21 mouse cellular contexts compared by ENCODE assay signal in genomic region chr6:114959012-114959398, GRCm38 (mm10). TPM values are rescaled to one million over a fixed set of nuclear protein-coding genes. Genes with fewer than 3 reads are reported as not detected.
DNase-seq lines count a peak whose midpoint lies in the region; ATAC-seq and TF ChIP-seq lines count a peak whose summit lies in the region.
"Had no signal": no experiment of that assay in that cellular context is flagged by ENCODE, and none has a peak within 500 bp of the region (broad histone marks: within the 10 kb centered on the region; RNA-seq: fewer than 3 reads in every experiment).

No protein-coding gene starts in this region.

- H3K4me1 ChIP-seq in kidney, postnatal 0 days (replicated peaks; ENCODE audit: insufficient read depth, low read length): 0 out of 2 replicates have a peak, but pooled peaks cover 6% of the 10 kb centered on the region
- H3K4me1 ChIP-seq in lung, postnatal 0 days (ENCODE audit: insufficient read depth, low read depth, low read length): peaks cover 14% of the 10 kb centered on the region; the same call in 1 of the 2 replicates
- no peaks in the 10 kb centered on the region for H3K4me1 ChIP-seq in forebrain, embryonic 14.5 days (ENCODE audit: control insufficient read depth, insufficient read depth, low read length)
- H3K4me1 ChIP-seq in hindbrain, embryonic 14.5 days (replicated peaks; ENCODE audit: control insufficient read depth, insufficient read depth, low read length): no peaks in the 10 kb centered on the region

- no peak overlapping the region for H3K4me2 ChIP-seq in kidney, postnatal 0 days (ENCODE audit: low read length)
- H3K4me2 ChIP-seq in lung, postnatal 0 days (replicated peaks; ENCODE audit: low read depth, low read length): no peak overlapping the region
- no peak overlapping the region for H3K4me2 ChIP-seq in forebrain, embryonic 14.5 days (ENCODE audit: low read length)
- H3K4me2 ChIP-seq in hindbrain, embryonic 14.5 days (replicated peaks): no peak overlapping the region
- H3K4me2 ChIP-seq: embryonic facial prominence, embryonic 13.5 days; forebrain, embryonic 12.5 days; heart, embryonic 13.5 days had no signal

- H3K9ac ChIP-seq in kidney, postnatal 0 days (ENCODE audit: low read depth, low read length): no peak overlapping the region
- no peak overlapping the region for H3K9ac ChIP-seq in lung, postnatal 0 days (replicated peaks; ENCODE audit: low read depth)
- no peak overlapping the region for H3K9ac ChIP-seq in forebrain, embryonic 14.5 days (ENCODE audit: low read length)
- H3K9ac ChIP-seq in hindbrain, embryonic 14.5 days: no peak overlapping the region
- H3K9ac ChIP-seq: embryonic facial prominence, embryonic 13.5 days; forebrain, embryonic 12.5 days; forebrain, postnatal 0 days; heart, embryonic 13.5 days had no signal

- no peak overlapping the region for H3K4me3 ChIP-seq in kidney, postnatal 0 days (replicated peaks; ENCODE audit: low read depth, low read length)
- H3K4me3 ChIP-seq in lung, postnatal 0 days (ENCODE audit: low read depth, low read length): no peak overlapping the region
- H3K4me3 ChIP-seq in forebrain, embryonic 14.5 days (ENCODE audit: low read depth, low read length): no peak overlapping the region
- no peak overlapping the region for H3K4me3 ChIP-seq in hindbrain, embryonic 14.5 days (replicated peaks; ENCODE audit: low read length)
- H3K4me3 ChIP-seq: embryonic facial prominence, embryonic 13.5 days; forebrain, embryonic 12.5 days; heart, embryonic 13.5 days had no signal

- H3K36me3 ChIP-seq in kidney, postnatal 0 days (ENCODE audit: insufficient read depth, low read length): no peaks in the 10 kb centered on the region
- H3K36me3 ChIP-seq in lung, postnatal 0 days (ENCODE audit: insufficient read depth, low read length): no peaks in the 10 kb centered on the region
- H3K36me3 ChIP-seq in forebrain, embryonic 14.5 days (ENCODE audit: control insufficient read depth, insufficient read depth, low read length): no peaks in the 10 kb centered on the region
- no peaks in the 10 kb centered on the region for H3K36me3 ChIP-seq in hindbrain, embryonic 14.5 days (replicated peaks; ENCODE audit: control insufficient read depth, insufficient read depth)
- H3K36me3 ChIP-seq: embryonic facial prominence, embryonic 13.5 days; forebrain, embryonic 12.5 days; heart, embryonic 13.5 days had no signal

- WGBS in kidney, postnatal 0 days: 68% methylated on average over 6 of the region's 6 CpGs
- WGBS in lung, postnatal 0 days: 51% methylated on average over 6 of the region's 6 CpGs
- 91% methylated on average over 6 of the region's 6 CpGs for WGBS in forebrain, embryonic 14.5 days
- WGBS in hindbrain, embryonic 14.5 days: 91% methylated on average over 6 of the region's 6 CpGs

- 0 out of 2 replicates have a peak overlapping the region, but pooled peaks have one; percentile 8 for H3K27ac ChIP-seq in kidney, postnatal 0 days
- H3K27ac ChIP-seq in lung, postnatal 0 days (ENCODE audit: low read length): no peak overlapping the region
- no peak overlapping the region for H3K27ac ChIP-seq in forebrain, embryonic 14.5 days (ENCODE audit: low read depth, low read length)
- H3K27ac ChIP-seq in hindbrain, embryonic 14.5 days: no peak overlapping the region
- H3K27ac ChIP-seq: embryonic facial prominence, embryonic 13.5 days; forebrain, embryonic 12.5 days; heart, embryonic 13.5 days had no signal

- no peak for TF ChIP-seq CTCF in kidney, postnatal 0 days (IDR thresholded peaks at IDR 0.05; ENCODE audit: low read depth)
- no peak for TF ChIP-seq CTCF in lung, postnatal 0 days (IDR thresholded peaks at IDR 0.05)

- H3K9me3 ChIP-seq in kidney, postnatal 0 days (replicated peaks; ENCODE audit: low read length): no peaks in the 10 kb centered on the region
- H3K9me3 ChIP-seq in lung, postnatal 0 days (ENCODE audit: low read length): no peaks in the 10 kb centered on the region
- H3K9me3 ChIP-seq in forebrain, embryonic 14.5 days (replicated peaks; ENCODE audit: control insufficient read depth, low read length): no peaks in the 10 kb centered on the region
- no peaks in the 10 kb centered on the region for H3K9me3 ChIP-seq in hindbrain, embryonic 14.5 days (ENCODE audit: control insufficient read depth, low read length)
- H3K9me3 ChIP-seq: embryonic facial prominence, embryonic 13.5 days; forebrain, embryonic 12.5 days; heart, embryonic 13.5 days had no signal

- ATAC-seq in kidney, postnatal 0 days (replicated peaks; ENCODE audit: low FRiP score, low read depth): no peak
- peak; percentile 76 for ATAC-seq in lung, postnatal 0 days
- ATAC-seq in forebrain, embryonic 14.5 days: no peak
- ATAC-seq in hindbrain, embryonic 14.5 days (ENCODE audit: low FRiP score): no peak
- ATAC-seq: forebrain, postnatal 0 days; Patski had no signal

- no peak for DNase-seq in kidney, postnatal 0 days (ENCODE audit: low spot score)
- DNase-seq in kidney, postnatal 36 days: no peak
- DNase-seq in lung, adult 18-20 months: peak; percentile 41 to 67
- no peak for DNase-seq in lung, postnatal 10 days
- peak; percentile 16 for DNase-seq in A20 (ENCODE audit: low read depth, low spot score)
- peak; percentile 73 for DNase-seq in lung, postnatal 0 days (ENCODE audit: low spot score)
- no peak for DNase-seq in forebrain, embryonic 14.5 days (ENCODE audit: low spot score)
- DNase-seq in hindbrain, embryonic 14.5 days (ENCODE audit: low spot score): no peak
- DNase-seq: adrenal gland, adult 2 months; adrenal gland, postnatal 25 days; cerebellum, adult 18-20 months; cerebellum, adult 9-11 months; cerebellum, postnatal 36 days; forebrain, postnatal 0 days; gastrocnemius, postnatal 14 days; heart, postnatal 36 days had no signal

- no peaks in the 10 kb centered on the region for H3K27me3 ChIP-seq in kidney, postnatal 0 days (ENCODE audit: insufficient read depth, low read length)
- H3K27me3 ChIP-seq in lung, postnatal 0 days (replicated peaks; ENCODE audit: insufficient read depth, low read length): no peaks in the 10 kb centered on the region
- no peaks in the 10 kb centered on the region for H3K27me3 ChIP-seq in forebrain, embryonic 14.5 days (replicated peaks; ENCODE audit: control insufficient read depth, insufficient read depth, low read length)
- no peaks in the 10 kb centered on the region for H3K27me3 ChIP-seq in hindbrain, embryonic 14.5 days (ENCODE audit: control insufficient read depth, insufficient read depth, low read length)
- H3K27me3 ChIP-seq: CH12.LX; embryonic facial prominence, embryonic 13.5 days; Patski had no signal

- TF ChIP-seq EP300 in lung, postnatal 0 days (IDR thresholded peaks at IDR 0.05): peak; percentile 53; the same call in 1 of the 2 replicates

RNA-seq across cellular contexts. Expression of gene Vgll4, which starts 10.8 kb away (rescaled TPM):
- polyA plus RNA-seq in kidney, postnatal 0 days (2015; fragmentation: Nextera tagmentation; extraction: Ambion mirVana): 97.2 and 99.7 TPM in 2 replicates
- polyA plus RNA-seq in lung, postnatal 0 days (2015; fragmentation: Nextera tagmentation; extraction: Ambion mirVana): 104 and 108 TPM in 2 replicates
- 44.9 and 54.2 TPM in 2 replicates for polyA plus RNA-seq in forebrain, embryonic 14.5 days (2014; fragmentation: Nextera tagmentation; extraction: Ambion mirVana)
- polyA plus RNA-seq in hindbrain, embryonic 14.5 days (2014; fragmentation: Nextera tagmentation; extraction: Ambion mirVana): 37.9 and 38.4 TPM in 2 replicates

Comparison
In these comparisons a context has a peak if more than half of its experiments do, and no peak if none do; other contexts are left out.
1. DNase-seq: peak in lung, adult 18-20 months (2 of 2), A20 (single experiment) and lung, postnatal 0 days (single experiment); none in kidney, postnatal 0 days (single experiment), kidney, postnatal 36 days (0 of 2), lung, postnatal 10 days (single experiment), forebrain, embryonic 14.5 days (single experiment) and hindbrain, embryonic 14.5 days (single experiment).